Mouse (Mus musculus) megakaryocyte progenitor cell, adult 5-6 weeks (primary cell): ENCODE measurements around the gene Slc13a4. TPM values are rescaled to one million over a fixed set of nuclear protein-coding genes. Genes with fewer than 3 reads are reported as not detected.
A peak's percentile ranks its signal among the peaks of the same experiment; 100 is the strongest.

Source experiments
- ATAC-seq: replicated peaks from 2 replicates; pipeline ENCODE4 v1.8.0; 2016; ENCODE audit warnings: mild to moderate bottlenecking, moderate TSS enrichment, inconsistent platforms; ENCODE audit not compliant: poor library complexity
- total RNA-seq, 2 experiments: library from RNA; stranded (forward) in 1 of 2; stranded (reverse) in 1 of 2; fragments of 157-497, 149-512 nt in 1 of 2; fragments of 200-1000 nt in 1 of 2; gene quantifications; 2 replicates each; pipeline versions ENCODE4 v1.2.3 to v1.2.4; 2015 to 2017

Slc13a4 gene
- total RNA-seq, 2 experiments from 2014 or later = not detected

GRCm38 (mm10) chr6:35258922-35259321 is 49.0 kb downstream of the Slc13a4 start:
- no peak for ATAC-seq

DNA sequence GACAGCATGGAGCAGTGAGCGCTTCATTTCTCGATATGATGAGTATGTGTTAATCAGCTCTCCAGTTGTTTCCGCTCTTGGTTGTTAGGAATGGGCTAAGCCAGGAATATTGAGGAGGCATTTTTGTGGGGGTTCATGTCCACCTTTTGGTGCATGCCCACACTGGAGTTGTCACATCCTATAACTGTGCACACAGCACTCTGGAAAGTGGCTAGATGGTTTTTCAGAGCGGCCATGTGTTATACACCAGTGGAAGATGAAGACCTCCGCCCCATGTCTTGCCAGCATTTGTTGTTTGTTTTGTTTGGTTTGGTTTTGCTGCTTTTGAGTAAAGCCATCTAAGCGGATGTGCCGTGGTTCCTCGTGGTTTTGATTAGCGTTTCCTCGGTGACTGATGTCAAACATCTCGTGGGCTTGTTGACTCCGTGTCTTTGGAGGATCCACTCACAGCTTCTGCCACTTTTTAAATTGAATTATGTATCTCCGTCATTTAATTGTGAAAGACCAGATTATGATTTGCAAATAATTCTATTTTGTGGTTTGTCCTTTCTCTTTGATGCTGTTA is 50.2 kb downstream of the Slc13a4 start:
- no peak for ATAC-seq

GRCm38 (mm10) chr6:35256691-35257090 is 51.2 kb downstream of the Slc13a4 start:
- ATAC-seq = peak; percentile 48

- no peak for ATAC-seq
These were observed 52.9 kb downstream of the Slc13a4 start for GRCm38 (mm10) chr6:35255017-35255416.

DNA sequence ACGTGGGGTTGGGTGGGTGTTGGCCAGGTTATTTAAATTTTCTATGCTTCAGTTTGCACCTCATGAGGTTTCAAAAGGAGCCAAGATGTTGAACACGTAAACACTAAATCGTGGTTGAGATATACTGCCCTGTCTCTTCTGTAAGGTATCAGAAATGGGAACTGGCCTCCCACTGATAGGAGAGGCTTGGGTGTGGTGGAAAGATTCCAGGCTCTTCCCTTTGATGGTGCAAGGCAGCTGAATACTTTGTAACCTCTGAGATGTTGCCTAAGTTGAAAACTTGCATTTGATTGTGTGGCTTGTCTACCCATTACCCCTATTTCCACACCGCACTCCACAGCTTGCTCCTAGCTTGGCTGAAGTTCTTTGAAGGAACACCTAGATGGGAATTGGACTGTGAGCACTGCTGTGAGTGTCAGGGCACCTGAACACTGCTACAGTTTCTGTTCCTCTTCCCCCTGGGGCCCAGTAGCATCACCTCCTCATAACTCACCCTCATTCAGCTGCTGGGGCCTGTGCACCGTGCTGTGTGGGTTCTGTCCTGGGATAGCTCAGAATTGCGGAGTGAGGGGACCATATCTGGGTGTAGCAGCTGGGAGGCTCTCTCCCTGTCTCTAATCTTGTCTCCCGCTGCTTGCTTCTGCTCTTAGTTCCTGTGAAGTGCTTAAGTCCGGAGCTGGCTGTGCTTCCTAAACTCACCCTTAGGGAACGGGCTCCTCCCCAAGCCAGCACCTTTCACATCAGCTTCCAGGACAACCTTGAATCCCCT is 53.6 kb downstream of the Slc13a4 start:
- ATAC-seq = peak; percentile 14

- ATAC-seq = no peak
These were observed 54.5 kb downstream of the Slc13a4 start for GRCm38 (mm10) chr6:35253474-35253873.

DNA sequence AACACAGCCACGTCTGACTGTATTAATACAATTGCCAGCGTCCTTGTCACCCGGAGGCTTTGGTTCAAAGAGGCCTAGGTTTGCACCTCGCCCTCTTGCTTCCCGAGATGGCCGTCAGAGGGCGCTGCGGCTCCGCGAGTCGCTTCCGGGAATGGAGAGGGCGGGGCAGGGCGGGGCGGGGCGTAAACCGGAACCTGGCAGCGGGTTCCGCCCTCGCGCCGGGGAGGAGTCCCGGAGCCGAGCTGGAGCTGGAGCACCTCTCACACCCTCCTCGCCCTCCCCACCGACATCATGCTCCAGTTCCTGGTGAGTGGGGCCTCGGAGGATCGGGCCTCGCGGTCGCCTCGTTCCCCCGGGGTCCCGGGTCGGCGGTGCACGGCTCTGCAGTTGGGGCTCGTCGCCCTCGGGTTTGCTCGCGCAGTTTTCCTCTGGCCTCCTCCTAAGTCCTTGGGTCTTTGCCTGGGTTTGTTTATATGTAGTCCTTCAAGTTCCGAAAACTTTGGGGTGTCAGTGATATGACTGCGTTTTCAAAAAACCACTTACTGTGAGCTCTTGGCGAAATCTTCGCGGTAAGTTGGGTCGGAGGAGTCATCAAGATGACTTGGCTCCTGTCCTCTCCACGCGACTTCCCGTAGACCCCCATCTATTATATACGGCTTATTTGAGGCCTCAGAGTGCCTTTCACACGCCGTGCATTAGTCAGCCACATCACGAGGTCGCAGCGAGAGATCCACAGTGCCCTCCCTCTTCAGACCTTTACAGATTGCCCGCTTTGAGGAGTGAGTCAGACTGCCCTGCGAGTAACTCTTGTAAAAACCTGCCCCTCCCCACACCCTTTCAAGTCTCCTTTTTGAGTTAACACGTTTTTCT is 55.2 kb downstream of the Slc13a4 start:
- ATAC-seq = peak; percentile 68

GRCm38 (mm10) chr6:35251807-35252476 is 56.0 kb downstream of the Slc13a4 start:
- ATAC-seq = no peak

DNA sequence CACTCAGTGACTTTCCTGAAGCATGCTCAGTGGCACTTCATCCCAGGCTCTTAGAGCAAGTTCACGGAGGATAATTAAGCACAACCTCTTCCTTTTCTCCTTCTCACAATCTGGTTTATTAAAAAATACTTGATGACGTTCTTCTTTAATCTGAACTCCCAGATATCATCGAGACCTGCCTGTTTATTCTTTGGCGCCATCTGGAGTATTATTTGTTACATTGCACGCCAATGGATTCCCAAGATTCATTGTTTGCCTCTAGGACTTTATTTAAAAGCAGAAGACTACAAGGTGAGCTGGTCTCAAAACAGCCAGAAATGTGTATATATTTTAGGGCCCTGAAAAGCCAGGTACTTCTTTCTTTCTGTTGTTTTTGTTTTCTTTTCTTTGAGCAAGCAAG is 62.8 kb downstream of the Slc13a4 start:
- peak; percentile 78 for ATAC-seq

DNA sequence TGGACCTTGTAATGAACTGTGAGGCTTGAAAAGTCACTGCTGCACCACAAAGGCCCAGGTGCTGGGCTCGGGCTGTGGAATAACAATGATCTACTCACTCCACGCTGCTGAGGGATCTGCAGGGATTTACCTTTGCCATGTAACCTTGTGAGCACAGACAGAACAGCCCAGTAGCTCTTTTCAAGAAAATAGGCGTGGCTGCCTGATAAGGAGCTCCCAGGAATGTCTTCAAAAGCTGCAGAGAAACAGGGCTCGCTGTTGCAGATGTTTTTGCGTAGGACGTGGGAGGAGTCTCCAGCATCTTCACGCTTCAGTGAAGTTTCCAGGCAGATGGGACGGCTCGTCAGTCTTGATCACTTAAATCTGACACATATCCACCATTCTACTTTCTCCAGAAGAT is 63.9 kb downstream of the Slc13a4 start:
- ATAC-seq = no peak

GRCm38 (mm10) chr6:35243252-35243651 is 64.7 kb downstream of the Slc13a4 start:
- ATAC-seq = no peak

- no peak for ATAC-seq
These were observed 71.7 kb downstream of the Slc13a4 start for GRCm38 (mm10) chr6:35236108-35236785.

DNA sequence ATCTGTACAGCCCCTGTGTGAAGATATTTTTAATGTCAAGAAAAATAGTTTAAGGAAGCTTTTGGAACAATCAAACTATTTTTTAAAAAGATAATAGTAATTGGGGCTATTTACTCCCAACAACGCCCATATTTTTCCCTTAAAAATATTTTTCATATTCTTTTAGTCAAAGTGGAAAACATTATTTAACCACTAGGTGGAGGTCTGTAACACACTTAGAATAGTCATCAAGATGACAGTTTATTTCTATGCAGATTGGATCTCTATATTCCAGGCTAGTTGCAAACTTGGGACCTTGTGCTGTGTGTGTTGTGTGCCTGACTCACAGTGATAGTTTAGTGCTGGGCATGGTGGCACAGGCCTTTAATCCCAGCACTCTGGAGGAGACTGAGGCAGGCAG is 78.5 kb downstream of the Slc13a4 start:
- ATAC-seq = peak; percentile 46; the same call in 1 of the 2 replicates

DNA sequence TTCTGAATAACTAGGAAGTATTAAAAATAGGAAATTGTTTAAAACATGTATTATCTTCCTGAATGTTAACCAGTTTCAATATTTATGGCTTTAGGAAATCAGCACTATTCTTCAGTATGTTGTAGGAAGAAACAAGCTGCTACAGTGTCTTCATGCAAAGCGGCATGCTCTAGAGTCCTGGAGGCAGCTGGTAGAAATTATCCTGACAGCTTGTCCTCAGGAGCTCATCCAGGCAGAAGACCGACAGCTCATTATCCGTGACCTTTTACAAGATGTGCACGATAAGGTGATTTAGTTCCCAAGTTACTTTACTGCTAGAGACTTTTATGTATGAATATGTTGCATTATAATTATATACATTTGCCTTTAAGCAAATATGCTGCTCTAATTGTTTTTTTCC is 82.2 kb downstream of the Slc13a4 start:
- no peak for ATAC-seq

Other genes with a start within 250 kb of the Slc13a4 start
- 56.9 and 59.5 TPM in 2 replicates for gene Cnot4, start 174.4 kb downstream of the Slc13a4 start, total RNA-seq (2015)
- 24.7 and 28.9 TPM in 2 replicates for gene Cnot4, start 174.4 kb downstream of the Slc13a4 start, total RNA-seq (2017)
- gene Nup205, start 130.7 kb downstream of the Slc13a4 start, total RNA-seq (2015) = 83.1 and 87.1 TPM in 2 replicates
- 69.6 and 86.9 TPM in 2 replicates for gene Nup205, start 130.7 kb downstream of the Slc13a4 start, total RNA-seq (2017)
- gene Fam180a, start 18.0 kb upstream of the Slc13a4 start, total RNA-seq (2015) = not detected in 2 replicates
- not detected in 2 replicates for gene Fam180a, start 18.0 kb upstream of the Slc13a4 start, total RNA-seq (2017)
- gene Mtpn, start 231.8 kb upstream of the Slc13a4 start, total RNA-seq (2015) = 160 and 173 TPM in 2 replicates
- 122 and 127 TPM in 2 replicates for gene Mtpn, start 231.8 kb upstream of the Slc13a4 start, total RNA-seq (2017)